Mouse (Mus musculus): ENCODE measurements around the gene 1700017D01Rik. TPM values are rescaled to one million over a fixed set of nuclear protein-coding genes. Genes with fewer than 3 reads are reported as not detected.
"Not testable (repeated sequence)": the region's sequence is repeated elsewhere in the genome, so short reads cannot be mapped to it uniquely, and the experiment has no call there.

The 1700017D01Rik gene
- polyA plus RNA-seq, 1 experiment from 2014 or later, result not detected

DNA sequence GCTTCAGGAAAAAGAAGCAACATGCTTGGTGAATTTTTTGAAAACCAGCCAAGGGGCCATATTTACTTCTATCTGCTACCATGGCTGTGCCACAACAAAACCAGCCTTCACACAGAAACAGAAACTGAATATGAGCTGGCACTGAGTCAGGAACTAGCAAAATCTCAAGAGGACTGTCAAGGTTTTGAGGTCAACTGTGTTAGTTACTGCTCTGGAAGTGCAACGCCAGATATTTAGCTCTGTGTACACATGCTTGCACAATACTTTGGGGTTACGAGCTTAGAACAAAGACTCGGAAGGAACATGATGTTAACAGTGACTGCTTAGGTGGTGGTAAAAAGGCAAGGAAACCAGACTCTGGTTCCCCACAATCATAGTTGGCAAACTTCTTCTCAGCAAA lies 22.9 kb downstream of the 1700017D01Rik start:
- no peak for ATAC-seq
- H3K27me3 ChIP-seq (ENCODE audit: control insufficient read depth, insufficient read depth, low read depth, low read length), result no peaks in the 10 kb centered on the region; the same call in 1 of the 2 replicates
- H3K4me2 ChIP-seq (ENCODE audit: low read length), result no peak overlapping the region
- WGBS, result 88% methylated on average over 3 of the region's 3 CpGs
- no peaks in the 10 kb centered on the region for H3K4me1 ChIP-seq (ENCODE audit: control insufficient read depth, insufficient read depth, low read length)
- H3K36me3 ChIP-seq (ENCODE audit: control insufficient read depth, insufficient read depth, low read length), result no peaks in the 10 kb centered on the region
- H3K9ac ChIP-seq (ENCODE audit: low read depth, low read length), result no peak overlapping the region
- H3K4me3 ChIP-seq (ENCODE audit: low read depth, low read length), result no peak overlapping the region
- no peaks in the 10 kb centered on the region for H3K9me3 ChIP-seq (replicated peaks; ENCODE audit: control insufficient read depth, low read length, poor library complexity, severe bottlenecking)
- H3K27ac ChIP-seq (ENCODE audit: low read length), result no peak overlapping the region

DNA sequence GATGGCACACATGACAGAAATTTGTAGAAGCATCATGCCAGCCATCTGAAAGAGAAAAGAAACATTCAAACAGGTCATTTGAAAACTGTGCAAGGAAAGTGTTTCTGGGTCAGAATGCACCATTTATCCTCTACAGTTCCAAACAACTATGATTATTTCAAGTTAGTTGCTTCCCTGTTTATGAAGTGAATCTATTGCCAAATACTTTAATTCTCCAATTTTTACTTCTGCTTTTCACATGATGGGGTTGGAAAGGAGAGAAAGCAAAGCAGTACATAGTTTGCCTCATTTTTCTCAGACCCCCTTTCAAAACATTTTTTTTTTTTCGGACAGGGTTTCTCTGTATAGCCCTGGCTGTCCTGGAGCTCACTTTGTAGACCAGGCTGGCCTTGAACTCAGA lies 28.8 kb downstream of the 1700017D01Rik start:
- Histone ChIP-seq H3K27ac (ENCODE audit: low read length) (no peak overlapping the region), H3K9me3 (replicated peaks; ENCODE audit: control insufficient read depth, low read length, poor library complexity, severe bottlenecking) (no peaks in the 10 kb centered on the region), H3K27me3 (ENCODE audit: control insufficient read depth, insufficient read depth, low read depth, low read length) (no peaks in the 10 kb centered on the region), H3K4me2 (ENCODE audit: low read length) (no peak overlapping the region), H3K4me1 (ENCODE audit: control insufficient read depth, insufficient read depth, low read length) (no peaks in the 10 kb centered on the region), H3K4me3 (ENCODE audit: low read depth, low read length) (no peak overlapping the region), H3K36me3 (ENCODE audit: control insufficient read depth, insufficient read depth, low read length) (no peaks in the 10 kb centered on the region), H3K9ac (ENCODE audit: low read depth, low read length) (no peak overlapping the region)
- 88% methylated on average over 1 of the region's 1 CpGs for WGBS
- ATAC-seq, result no peak

DNA sequence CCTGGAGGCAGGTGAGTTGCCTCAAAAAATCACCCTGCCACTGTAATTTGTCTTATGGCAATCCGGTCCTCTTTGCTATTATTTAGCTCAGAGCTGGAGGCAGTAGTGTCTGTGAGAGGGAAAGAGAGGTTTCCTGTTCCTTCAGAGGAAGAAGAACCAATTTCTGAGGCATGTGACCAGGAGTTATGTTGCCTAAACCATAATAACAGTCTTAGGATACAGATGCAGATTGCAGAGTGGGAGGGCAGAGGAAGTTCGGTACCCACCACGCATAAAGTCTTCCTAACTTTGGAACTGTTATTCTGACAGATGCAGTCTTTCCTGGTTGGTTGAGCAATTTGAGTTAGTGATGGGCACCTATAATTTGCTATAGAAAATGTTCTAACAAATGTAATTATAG lies 32.3 kb downstream of the 1700017D01Rik start:
- H3K4me1 ChIP-seq (ENCODE audit: control insufficient read depth, insufficient read depth, low read length), result no peaks in the 10 kb centered on the region
- peaks cover 3% of the 10 kb centered on the region; the same call in 1 of the 2 replicates for H3K27me3 ChIP-seq (ENCODE audit: control insufficient read depth, insufficient read depth, low read depth, low read length)
- ATAC-seq, result no peak
- no peaks in the 10 kb centered on the region for H3K36me3 ChIP-seq (ENCODE audit: control insufficient read depth, insufficient read depth, low read length)
- H3K4me2 ChIP-seq (ENCODE audit: low read length), result no peak overlapping the region
- WGBS, result 88% methylated on average over 3 of the region's 3 CpGs
- no peak overlapping the region for H3K27ac ChIP-seq (ENCODE audit: low read length)
- H3K4me3 ChIP-seq (ENCODE audit: low read depth, low read length), result no peak overlapping the region
- H3K9me3 ChIP-seq (replicated peaks; ENCODE audit: control insufficient read depth, low read length, poor library complexity, severe bottlenecking), result no peaks in the 10 kb centered on the region
- H3K9ac ChIP-seq (ENCODE audit: low read depth, low read length), result no peak overlapping the region

DNA sequence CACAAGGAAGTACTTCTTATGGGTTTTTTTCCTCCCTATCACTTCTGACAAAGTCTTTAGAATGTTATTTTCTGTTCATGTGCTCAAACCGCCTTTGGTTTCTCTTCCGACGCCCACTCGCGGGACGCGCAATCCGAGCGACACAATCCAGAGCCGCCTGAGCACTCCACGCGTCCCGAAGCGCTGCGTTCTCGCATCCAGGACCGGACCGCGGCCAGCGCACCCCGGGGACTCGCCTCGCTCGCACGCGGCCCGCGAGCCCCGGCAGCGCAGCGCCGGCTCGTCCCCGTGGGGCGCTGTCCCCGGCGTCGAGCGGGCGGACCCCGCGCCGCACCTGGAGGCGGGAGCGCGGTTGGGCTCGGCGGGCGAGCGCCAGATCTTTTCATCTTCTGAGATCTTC lies 38.5 kb downstream of the 1700017D01Rik start:
- not testable (repeated sequence) for H3K4me1 ChIP-seq (ENCODE audit: control insufficient read depth, insufficient read depth, low read length); H3K9me3 ChIP-seq (replicated peaks; ENCODE audit: control insufficient read depth, low read length, poor library complexity, severe bottlenecking)
- 2% methylated on average over 50 of the region's 50 CpGs for WGBS

DNA sequence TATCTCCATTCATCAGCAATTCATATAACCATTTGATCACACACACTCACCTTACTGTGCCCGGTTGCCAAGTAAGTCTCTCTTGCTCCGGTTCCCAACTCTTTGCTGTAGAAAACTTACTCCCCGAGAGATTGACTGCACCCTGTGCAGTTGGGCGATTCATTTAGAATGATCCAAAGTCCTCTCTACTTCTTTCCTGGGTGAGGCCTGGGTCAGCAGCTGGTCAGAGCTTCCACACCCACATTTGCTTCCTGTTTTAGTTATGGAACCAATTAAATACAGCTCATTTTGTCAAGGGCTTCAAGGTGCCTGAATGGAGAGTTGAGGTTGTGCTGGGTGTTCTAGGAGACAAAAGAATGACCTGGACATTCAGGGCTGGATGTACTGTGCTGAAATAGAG lies 49.7 kb downstream of the 1700017D01Rik start, which contains the start of gene Ms4a8a:
Ms4a8a (minus strand) TSS at position 169 of the 400 bp plus-strand sequence.
- Histone ChIP-seq H3K9me3 (replicated peaks; ENCODE audit: control insufficient read depth, low read length, poor library complexity, severe bottlenecking) (no peaks in the 10 kb centered on the region), H3K27ac (ENCODE audit: low read length) (no peak within 1 kb of the TSS), H3K36me3 (ENCODE audit: control insufficient read depth, insufficient read depth, low read length) (no peaks in the 10 kb centered on the region), H3K27me3 (ENCODE audit: control insufficient read depth, insufficient read depth, low read depth, low read length) (no peaks in the 10 kb centered on the region), H3K4me3 (ENCODE audit: low read depth, low read length) (no peak within 1 kb of the TSS), H3K9ac (ENCODE audit: low read depth, low read length) (no peak within 1 kb of the TSS), H3K4me1 (ENCODE audit: control insufficient read depth, insufficient read depth, low read length) (no peaks in the 10 kb centered on the region), H3K4me2 (ENCODE audit: low read length) (no peak within 1 kb of the TSS)
- ATAC-seq, result no peak
- WGBS, result 83% methylated on average over 4 of the region's 4 CpGs

More for the DNA sequence above, 38.5 kb downstream of the 1700017D01Rik start:
- Histone ChIP-seq H3K9ac (ENCODE audit: low read depth, low read length) (peak overlapping the region; percentile 60), H3K4me3 (ENCODE audit: low read depth, low read length) (peak overlapping the region; percentile 43), H3K4me2 (ENCODE audit: low read length) (peak overlapping the region; percentile 77)
- not testable (repeated sequence) for H3K27ac ChIP-seq (ENCODE audit: low read length); H3K36me3 ChIP-seq (ENCODE audit: control insufficient read depth, insufficient read depth, low read length); H3K27me3 ChIP-seq (ENCODE audit: control insufficient read depth, insufficient read depth, low read depth, low read length)
- peak; percentile 48; the same call in 1 of the 2 replicates for ATAC-seq

DNA sequence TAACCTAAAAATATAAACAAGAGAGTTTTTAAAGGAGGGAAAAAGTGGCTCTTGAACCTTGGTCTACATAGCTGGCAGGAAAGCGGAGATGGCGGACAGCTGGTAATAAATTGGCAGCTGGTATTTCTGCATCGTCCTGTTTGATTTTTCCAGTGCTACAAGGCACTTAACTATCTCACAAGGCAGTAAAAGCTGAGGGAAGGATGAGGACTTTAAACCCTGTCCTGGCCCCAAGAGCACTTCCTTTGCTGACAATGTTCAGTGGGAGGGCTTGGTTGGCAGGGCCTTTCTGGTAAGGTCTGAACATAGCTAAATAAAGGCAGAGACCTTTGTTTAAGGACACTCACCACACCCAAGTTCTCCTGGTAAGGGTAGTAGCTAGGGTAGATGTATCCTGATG lies 60.3 kb downstream of the 1700017D01Rik start:
- no peaks in the 10 kb centered on the region for H3K27me3 ChIP-seq (ENCODE audit: control insufficient read depth, insufficient read depth, low read depth, low read length)
- no peaks in the 10 kb centered on the region for H3K36me3 ChIP-seq (ENCODE audit: control insufficient read depth, insufficient read depth, low read length)
- no peak for ATAC-seq
- H3K4me3 ChIP-seq (ENCODE audit: low read depth, low read length), result no peak overlapping the region
- H3K4me2 ChIP-seq (ENCODE audit: low read length), result no peak overlapping the region
- H3K9me3 ChIP-seq (replicated peaks; ENCODE audit: control insufficient read depth, low read length, poor library complexity, severe bottlenecking), result no peaks in the 10 kb centered on the region
- WGBS, result 91% methylated on average over 3 of the region's 3 CpGs
- H3K9ac ChIP-seq (ENCODE audit: low read depth, low read length), result no peak overlapping the region
- no peak overlapping the region for H3K27ac ChIP-seq (ENCODE audit: low read length)
- no peaks in the 10 kb centered on the region for H3K4me1 ChIP-seq (ENCODE audit: control insufficient read depth, insufficient read depth, low read length)

DNA sequence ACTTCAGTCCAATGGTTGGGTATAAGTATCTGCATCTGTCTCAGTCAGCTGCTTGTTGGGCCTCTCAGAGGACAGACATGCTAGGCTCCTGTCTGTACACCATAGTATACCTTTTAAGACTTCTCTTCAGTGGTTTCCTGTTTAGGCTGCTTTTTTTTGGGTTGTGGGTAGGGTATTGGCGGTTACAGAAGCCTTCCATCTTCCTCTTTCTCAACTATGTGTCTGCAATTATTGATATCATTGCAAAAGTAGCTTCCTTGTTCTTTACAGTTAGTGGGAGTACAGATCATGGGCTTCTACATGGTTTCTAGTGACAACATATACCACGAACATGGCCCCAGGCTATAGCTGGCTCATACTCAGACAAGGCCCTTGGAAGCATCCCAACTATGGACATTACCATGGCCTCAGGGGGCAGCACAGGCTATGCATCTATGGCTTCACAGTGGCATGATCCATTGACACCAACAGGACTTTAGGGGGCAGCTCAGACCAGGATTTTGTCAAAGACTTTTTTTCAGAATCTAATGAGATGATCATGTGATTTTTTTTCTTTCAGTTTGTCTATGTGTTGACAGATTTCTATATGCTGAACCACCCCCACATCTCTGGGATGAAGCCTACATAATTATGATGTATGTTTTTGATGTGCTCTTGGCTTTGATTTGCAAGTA lies 65.3 kb downstream of the 1700017D01Rik start:
- Histone ChIP-seq H3K9me3 (replicated peaks; ENCODE audit: control insufficient read depth, low read length, poor library complexity, severe bottlenecking) (no peaks in the 10 kb centered on the region), H3K4me3 (ENCODE audit: low read depth, low read length) (no peak overlapping the region), H3K4me1 (ENCODE audit: control insufficient read depth, insufficient read depth, low read length) (no peaks in the 10 kb centered on the region), H3K4me2 (ENCODE audit: low read length) (no peak overlapping the region), H3K27me3 (ENCODE audit: control insufficient read depth, insufficient read depth, low read depth, low read length) (no peaks in the 10 kb centered on the region), H3K9ac (ENCODE audit: low read depth, low read length) (no peak overlapping the region), H3K36me3 (ENCODE audit: control insufficient read depth, insufficient read depth, low read length) (no peaks in the 10 kb centered on the region), H3K27ac (ENCODE audit: low read length) (no peak overlapping the region)
- WGBS, result 84% methylated on average over 2 of the region's 2 CpGs
- no peak for ATAC-seq

DNA sequence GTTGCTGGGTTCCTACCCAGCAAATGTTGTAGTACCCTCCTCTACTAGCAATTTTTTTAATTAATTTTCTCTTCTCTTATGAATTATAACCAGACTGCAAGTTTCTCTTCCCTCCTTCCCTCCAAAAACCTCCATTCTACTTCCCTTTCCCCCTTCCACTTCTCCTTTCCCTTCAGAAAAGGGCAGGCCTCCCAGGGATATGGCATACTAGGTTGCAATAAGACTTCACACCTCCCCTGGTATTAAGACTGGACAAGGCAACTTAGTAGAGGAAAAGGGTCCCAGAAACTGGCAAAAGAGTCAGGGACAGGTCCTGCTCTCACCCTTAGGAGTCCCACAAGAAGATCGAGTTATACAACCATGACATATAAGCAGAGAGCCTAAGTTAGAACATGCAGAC lies 69.8 kb downstream of the 1700017D01Rik start:
- WGBS, result 87% methylated on average over 1 of the region's 1 CpGs
- no peaks in the 10 kb centered on the region for H3K4me1 ChIP-seq (ENCODE audit: control insufficient read depth, insufficient read depth, low read length)
- H3K4me3 ChIP-seq (ENCODE audit: low read depth, low read length), result no peak overlapping the region
- ATAC-seq, result no peak
- H3K9ac ChIP-seq (ENCODE audit: low read depth, low read length), result no peak overlapping the region
- no peaks in the 10 kb centered on the region for H3K9me3 ChIP-seq (replicated peaks; ENCODE audit: control insufficient read depth, low read length, poor library complexity, severe bottlenecking)
- H3K27ac ChIP-seq (ENCODE audit: low read length), result no peak overlapping the region
- H3K27me3 ChIP-seq (ENCODE audit: control insufficient read depth, insufficient read depth, low read depth, low read length), result no peaks in the 10 kb centered on the region
- no peak overlapping the region for H3K4me2 ChIP-seq (ENCODE audit: low read length)
- no peaks in the 10 kb centered on the region for H3K36me3 ChIP-seq (ENCODE audit: control insufficient read depth, insufficient read depth, low read length)

DNA sequence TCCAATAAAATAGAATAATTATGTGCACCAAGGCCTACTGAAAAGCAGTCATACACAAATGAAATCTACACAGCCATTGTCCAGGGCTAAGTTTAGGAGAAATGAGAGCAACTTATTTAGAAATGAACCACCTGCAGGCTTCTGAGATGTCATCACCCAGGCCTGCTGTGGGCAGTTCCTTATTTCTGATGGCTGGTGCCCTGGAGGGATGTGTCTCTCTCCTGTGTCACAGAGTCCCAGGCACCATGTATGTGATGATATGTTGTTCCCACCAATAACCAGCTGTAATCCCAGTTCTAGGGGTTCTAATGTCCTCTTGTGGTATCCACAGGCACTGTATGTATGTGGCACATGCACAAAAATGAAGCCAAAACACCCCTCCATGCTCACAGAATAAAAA lies 70.7 kb downstream of the 1700017D01Rik start:
- no peaks in the 10 kb centered on the region for H3K9me3 ChIP-seq (replicated peaks; ENCODE audit: control insufficient read depth, low read length, poor library complexity, severe bottlenecking)
- H3K4me2 ChIP-seq (ENCODE audit: low read length), result no peak overlapping the region
- H3K27me3 ChIP-seq (ENCODE audit: control insufficient read depth, insufficient read depth, low read depth, low read length), result no peaks in the 10 kb centered on the region
- H3K4me1 ChIP-seq (ENCODE audit: control insufficient read depth, insufficient read depth, low read length), result no peaks in the 10 kb centered on the region
- H3K9ac ChIP-seq (ENCODE audit: low read depth, low read length), result no peak overlapping the region
- H3K36me3 ChIP-seq (ENCODE audit: control insufficient read depth, insufficient read depth, low read length), result no peaks in the 10 kb centered on the region
- no peak for ATAC-seq
- no peak overlapping the region for H3K27ac ChIP-seq (ENCODE audit: low read length)
- H3K4me3 ChIP-seq (ENCODE audit: low read depth, low read length), result no peak overlapping the region

Measured in midbrain, embryonic 16.5 days (tissue).